Mouse (Mus musculus) MEL (cell line): ENCODE data around the gene Mpnd. TPM values are rescaled to one million over a fixed set of nuclear protein-coding genes. Genes with fewer than 3 reads are reported as not detected.

Source experiments
- DNase-seq: peaks from one replicate; pipeline ENCODE4 v3.0.0; 2011; ENCODE audit warnings: low read depth, low spot score
- H3K27ac ChIP-seq: 2 replicates; pipeline ENCODE4 v1.5.1; 2012; ENCODE audit warnings: low read depth, mild to moderate bottlenecking, control low read depth, low read length, moderate library complexity; ENCODE audit not compliant: control insufficient read depth
- H3K27me3 ChIP-seq, 2 experiments: fragments of 150-350 bp in 1 of 2; sonication (generic) in 1 of 2; 2 replicates each; pipeline ENCODE4 v1.6.1; 2012; ENCODE audit warnings: low read length in 2 of 2, mild to moderate bottlenecking in 2 of 2, improper control_type of control experiment in 1 of 2, moderate library complexity in 1 of 2; ENCODE audit not compliant: insufficient read depth in 2 of 2, control insufficient read depth in 1 of 2
- H3K36me3 ChIP-seq, 2 experiments: 2 replicates each; pipeline ENCODE4 v1.6.1; 2012 to 2014; ENCODE audit warnings: low read length in 2 of 2, improper control_type of control experiment in 1 of 2, inconsistent platforms in 1 of 2, mild to moderate bottlenecking in 1 of 2; ENCODE audit not compliant: insufficient read depth in 2 of 2, control insufficient read depth in 1 of 2
- H3K4me1 ChIP-seq, 2 experiments: fragments of 150-350 bp in 1 of 2; sonication (generic) in 1 of 2; 2 replicates each; pipeline ENCODE4 v1.6.1; 2012; ENCODE audit warnings: low read length in 2 of 2, improper control_type of control experiment in 1 of 2, mild to moderate bottlenecking in 1 of 2; ENCODE audit not compliant: insufficient read depth in 2 of 2, control insufficient read depth in 1 of 2
- H3K4me3 ChIP-seq, 2 experiments: fragments of 150-350 bp in 1 of 2; sonication (generic) in 1 of 2; 2 replicates each; pipeline ENCODE4 v1.5.1; 2012; ENCODE audit warnings: low read depth in 2 of 2, low read length in 2 of 2, mild to moderate bottlenecking in 2 of 2, moderate library complexity in 2 of 2, control low read depth in 1 of 2, improper control_type of control experiment in 1 of 2; ENCODE audit not compliant: control insufficient read depth in 1 of 2, insufficient read depth in 1 of 2
- H3K79me2 ChIP-seq: 2 replicates; pipeline ENCODE4 v1.6.1; 2012; ENCODE audit warnings: mild to moderate bottlenecking, low read length, moderate library complexity; ENCODE audit not compliant: control insufficient read depth, poor library complexity, insufficient read depth
- H3K9ac ChIP-seq: 2 replicates; pipeline ENCODE4 v1.6.1; 2012; ENCODE audit warnings: low read depth, mild to moderate bottlenecking, control low read depth, low read length, moderate library complexity; ENCODE audit not compliant: control insufficient read depth, poor library complexity, severe bottlenecking
- H3K9me3 ChIP-seq: fragments of 150-350 bp; sonication (generic); replicated peaks from 2 replicates; pipeline ENCODE4 v1.6.1; 2012; ENCODE audit warnings: mild to moderate bottlenecking, low read length, improper control_type of control experiment, moderate library complexity; ENCODE audit not compliant: insufficient read depth
- BHLHE40 ChIP-seq: IDR thresholded peaks from 2 replicates; pipeline ENCODE4 v1.6.1; 2012; ENCODE audit warnings: low read depth, mild to moderate bottlenecking, inconsistent platforms, low read length, improper control_type of control experiment, borderline replicate concordance
- CTCF ChIP-seq, 3 experiments: IDR thresholded peaks in 2 of 3; conservative IDR thresholded peaks in 1 of 3; 2 replicates each; pipeline ENCODE4 v1.5.1; 2011 to 2012; ENCODE audit warnings: low read length in 3 of 3, low read depth in 2 of 3, mild to moderate bottlenecking in 2 of 3, improper control_type of control experiment in 1 of 3, inconsistent platforms in 1 of 3, mixed read lengths in 1 of 3, moderate library complexity in 1 of 3; ENCODE audit not compliant: control insufficient read depth in 1 of 3, insufficient read depth in 1 of 3, poor library complexity in 1 of 3, severe bottlenecking in 1 of 3
- ELF1 ChIP-seq: IDR thresholded peaks from 2 replicates; pipeline ENCODE4 v1.6.1; 2014; ENCODE audit warnings: low read depth, mild to moderate bottlenecking, inconsistent platforms, low read length, improper control_type of control experiment, moderate library complexity
- ETS1 ChIP-seq: IDR thresholded peaks from 2 replicates; pipeline ENCODE4 v1.6.1; 2012; ENCODE audit warnings: low read depth, mild to moderate bottlenecking, inconsistent platforms, low read length, improper control_type of control experiment, moderate library complexity
- HCFC1 ChIP-seq: IDR thresholded peaks from 2 replicates; pipeline ENCODE4 v1.6.1; 2012; ENCODE audit warnings: low read depth, mild to moderate bottlenecking, inconsistent platforms, low read length, improper control_type of control experiment, moderate library complexity
- MXI1 ChIP-seq: IDR thresholded peaks from 2 replicates; pipeline ENCODE4 v1.6.1; 2011; ENCODE audit warnings: mild to moderate bottlenecking, low read depth, low read length, improper control_type of control experiment
- MYB ChIP-seq: IDR thresholded peaks from 2 replicates; pipeline ENCODE4 v1.6.1; 2011; ENCODE audit warnings: mild to moderate bottlenecking, low read depth, low read length, improper control_type of control experiment
- MYC ChIP-seq: IDR thresholded peaks from 2 replicates; pipeline ENCODE4 v1.6.1; 2011; ENCODE audit warnings: low read depth, mild to moderate bottlenecking, low read length, improper control_type of control experiment, moderate library complexity
- NRF1 ChIP-seq: IDR thresholded peaks from 2 replicates; pipeline ENCODE4 v1.6.1; 2014; ENCODE audit warnings: low read depth, mild to moderate bottlenecking, inconsistent platforms, low read length, improper control_type of control experiment, moderate library complexity; ENCODE audit not compliant: poor library complexity, insufficient read depth, severe bottlenecking
- SMC3 ChIP-seq: IDR thresholded peaks from 2 replicates; pipeline ENCODE4 v1.6.1; 2011; ENCODE audit warnings: low read depth, low read length, improper control_type of control experiment
- TBP ChIP-seq: IDR thresholded peaks from 2 replicates; pipeline ENCODE4 v1.8.0; 2011; ENCODE audit warnings: low read depth, low read length, improper control_type of control experiment
- UBTF ChIP-seq: IDR thresholded peaks from 2 replicates; pipeline ENCODE4 v1.6.1; 2012; ENCODE audit warnings: low read depth, mild to moderate bottlenecking, inconsistent platforms, low read length, improper control_type of control experiment, moderate library complexity, borderline replicate concordance; ENCODE audit not compliant: insufficient read depth
- USF1 ChIP-seq: IDR thresholded peaks from 2 replicates; pipeline ENCODE4 v1.6.1; 2014; ENCODE audit warnings: low read depth, mild to moderate bottlenecking, inconsistent platforms, low read length, improper control_type of control experiment, moderate library complexity
- ZKSCAN1 ChIP-seq: IDR thresholded peaks from 2 replicates; pipeline ENCODE4 v1.6.1; 2012; ENCODE audit warnings: low read depth, mild to moderate bottlenecking, inconsistent platforms, low read length, improper control_type of control experiment, moderate library complexity
- ZMIZ1 ChIP-seq: IDR thresholded peaks from 2 replicates; pipeline ENCODE4 v1.6.1; 2012; ENCODE audit warnings: low read depth, mild to moderate bottlenecking, inconsistent platforms, low read length, improper control_type of control experiment, moderate library complexity
- polyA plus RNA-seq, 2 experiments: library from polyadenylated mRNA; stranded (reverse) in 1 of 2; unstranded in 1 of 2; fragments of >175 nt in 1 of 2; fragments of >200 nt in 1 of 2; gene quantifications; 2 replicates each; pipeline versions ENCODE4 v1.2.1 to v1.2.4; 2012; ENCODE audit warnings: low replicate concordance in 2 of 2, low read depth in 1 of 2; ENCODE audit not compliant: insufficient read length in 2 of 2, insufficient read depth in 1 of 2, missing spikeins in 1 of 2
- total RNA-seq: library from RNA; depleted of rRNA; stranded (reverse); fragments of 300-350 nt; gene quantifications from 2 replicates; pipeline ENCODE4 v1.2.3, GENCODE M21; 2012

The Mpnd gene
- total and polyA plus RNA-seq, 3 experiments, result 3.9 to 18.3 TPM; not detected in 1

- Histone ChIP-seq H3K9ac (no peak overlapping the region), H3K27me3 (no peaks in the 10 kb centered on the region), H3K4me1 (no peaks in the 10 kb centered on the region), H3K79me2 (peaks cover 1% of the 10 kb centered on the region; the same call in 1 of the 2 replicates), H3K36me3 (peaks cover 0 to 3% of the 10 kb centered on the region in 2 experiments; a peak in 2 of 4 replicates), H3K9me3 (no peaks in the 10 kb centered on the region), H3K27ac (no peak overlapping the region), H3K4me3 (no peak overlapping the region)
- no peak for DNase-seq
- TF ChIP-seq BHLHE40, result no peak
- TF ChIP-seq CTCF (IDR thresholded peaks at IDR 0.05 in 2 of 3, conservative IDR thresholded peaks at IDR 0.05 in 1 of 3; ENCODE audit: control insufficient read depth in 1 of 3, insufficient read depth in 1 of 3, low read depth in 2 of 3, low read length in 3 of 3, poor library complexity in 1 of 3, severe bottlenecking in 1 of 3), result peak in 2 of 3 experiments; percentile 30 to 39; a peak in 4 of 6 replicates
- TF ChIP-seq UBTF, result no peak
- TF ChIP-seq SMC3, result peak; percentile 23; the same call in 1 of the 2 replicates
Observed at GRCm38 (mm10) chr17:56018347-56019131, 13.0 kb downstream of the Mpnd start.

GRCm38 (mm10) chr17:56020400-56021084 lies 15.0 kb downstream of the Mpnd start:
- Histone ChIP-seq H3K9ac (no peak overlapping the region), H3K4me3 (no peak overlapping the region), H3K27ac (no peak overlapping the region)
- TF ChIP-seq ETS1 (no peak), NRF1 (no peak), MYB (no peak), ZKSCAN1 (no peak), ELF1 (no peak), MYC (no peak), TBP (no peak), HCFC1 (no peak), CTCF (IDR thresholded peaks at IDR 0.05 in 2 of 3, conservative IDR thresholded peaks at IDR 0.05 in 1 of 3; ENCODE audit: control insufficient read depth in 1 of 3, insufficient read depth in 1 of 3, low read depth in 2 of 3, low read length in 3 of 3, poor library complexity in 1 of 3, severe bottlenecking in 1 of 3) (no peak), MXI1 (no peak), BHLHE40 (no peak), ZMIZ1 (no peak), USF1 (no peak)
- TF ChIP-seq, all 39 proteins: peak for 0
- H3K9me3 ChIP-seq, result no peaks in the 10 kb centered on the region
- no peaks in the 10 kb centered on the region for H3K27me3 ChIP-seq
- no peak for DNase-seq
- peaks cover 0 to 3% of the 10 kb centered on the region in 2 experiments; a peak in 2 of 4 replicates for H3K36me3 ChIP-seq
- peaks cover 5% of the 10 kb centered on the region for H3K79me2 ChIP-seq
- no peaks in the 10 kb centered on the region for H3K4me1 ChIP-seq
